14 mouse cellular contexts compared by ENCODE assay signal in the genomic region with DNA sequence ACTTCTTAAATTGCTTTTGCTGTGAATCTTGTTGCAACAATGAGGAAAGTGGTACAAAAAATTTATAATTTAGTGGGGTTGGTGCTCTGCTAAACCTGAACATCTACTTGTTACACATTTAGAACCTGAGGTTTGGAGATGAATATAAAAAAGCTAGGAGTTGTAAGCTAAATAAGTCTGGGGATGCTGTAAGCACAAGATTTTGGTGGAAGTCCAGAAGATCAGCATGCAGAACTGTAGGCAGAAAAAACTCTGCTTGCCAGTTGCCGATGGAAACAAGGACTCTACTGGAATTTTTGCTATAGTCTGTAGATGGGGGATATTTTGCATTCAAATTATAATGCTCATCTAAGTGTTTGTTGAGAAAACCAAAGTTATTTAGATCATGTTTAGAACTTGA.
DNase-seq lines count a peak whose midpoint lies in the region.
"Had no signal": no experiment of that assay in that cellular context is flagged by ENCODE, and none has a peak within 500 bp of the region (broad histone marks: within the 10 kb centered on the region; RNA-seq: fewer than 3 reads in every experiment).

No protein-coding gene starts in this region.

- intact Hi-C loops in left cerebral cortex, postnatal 14 days (cut with DNase I), result no loop called here

- peak; percentile 6 to 28 for DNase-seq in left cerebral cortex, postnatal 14 days (ENCODE audit: low spot score in 2 of 2)
- DNase-seq in left cerebral cortex, adult 8-10 months (ENCODE audit: low spot score in 2 of 2), result no peak
- peak; percentile 26 to 49 for DNase-seq in right cerebral cortex, postnatal 10 days (ENCODE audit: low spot score in 2 of 2)
- no peak for DNase-seq in right cerebral cortex, postnatal 25 days
- peak; percentile 68 for DNase-seq in telencephalon, adult 2 months (ENCODE audit: low read depth, low spot score)
- DNase-seq in thymus, postnatal 14 days, result no peak
- DNase-seq: adrenal gland, adult 2 months; adrenal gland, postnatal 10 days; adrenal gland, postnatal 25 days; cerebellum, adult 11-12 months; cerebellum, adult 2 months; cerebellum, adult 9-10 months; cerebellum, postnatal 10 days; cerebellum, postnatal 25 days had no signal

Comparison
In these comparisons a context has a peak if more than half of its experiments do, and no peak if none do; other contexts are left out.
1. DNase-seq: peak in left cerebral cortex, postnatal 14 days (2 of 2), right cerebral cortex, postnatal 10 days (2 of 2) and telencephalon, adult 2 months (single experiment); none in left cerebral cortex, adult 8-10 months (0 of 2), right cerebral cortex, postnatal 25 days (single experiment) and thymus, postnatal 14 days (single experiment).